Mouse (Mus musculus) kidney, postnatal 25 days (tissue): ENCODE data around the gene Gimap4.

Experiments
- DNase-seq, 2 experiments: peaks; one replicate each; pipeline ENCODE4 v3.0.0; 2021; ENCODE audit warnings: mixed read lengths in 2 of 2

The Gimap4 gene

GRCm38 (mm10) chr6:48684319-48684718 is at the start of gene Gimap4:
Gene Gimap4, plus strand, starts transcription at chr6:48684549.
- no peak for DNase-seq

GRCm38 (mm10) chr6:48635105-48635504 is 49.2 kb upstream of the Gimap4 start:
- DNase-seq, result no peak

DNA sequence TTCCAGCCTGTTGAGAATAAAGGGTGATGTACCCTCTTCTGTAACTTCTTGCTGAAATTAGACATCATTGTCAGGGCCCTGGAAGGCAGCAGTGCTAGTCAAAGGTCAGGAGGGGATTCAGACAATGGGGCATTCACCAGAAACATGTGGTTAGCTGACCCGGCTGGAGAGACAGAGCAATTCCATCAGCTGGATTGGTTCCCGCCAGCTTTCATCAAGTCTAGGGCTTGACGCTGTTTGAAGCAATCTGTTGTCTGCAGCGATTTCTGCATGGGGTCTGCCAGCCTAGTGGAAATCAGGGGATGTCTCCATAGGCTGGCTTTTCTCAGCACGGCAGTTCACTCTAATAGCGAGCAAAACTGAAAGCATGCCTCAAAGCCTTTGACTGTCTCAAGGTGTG is 47.8 kb upstream of the Gimap4 start:
- DNase-seq, result no peak

DNA sequence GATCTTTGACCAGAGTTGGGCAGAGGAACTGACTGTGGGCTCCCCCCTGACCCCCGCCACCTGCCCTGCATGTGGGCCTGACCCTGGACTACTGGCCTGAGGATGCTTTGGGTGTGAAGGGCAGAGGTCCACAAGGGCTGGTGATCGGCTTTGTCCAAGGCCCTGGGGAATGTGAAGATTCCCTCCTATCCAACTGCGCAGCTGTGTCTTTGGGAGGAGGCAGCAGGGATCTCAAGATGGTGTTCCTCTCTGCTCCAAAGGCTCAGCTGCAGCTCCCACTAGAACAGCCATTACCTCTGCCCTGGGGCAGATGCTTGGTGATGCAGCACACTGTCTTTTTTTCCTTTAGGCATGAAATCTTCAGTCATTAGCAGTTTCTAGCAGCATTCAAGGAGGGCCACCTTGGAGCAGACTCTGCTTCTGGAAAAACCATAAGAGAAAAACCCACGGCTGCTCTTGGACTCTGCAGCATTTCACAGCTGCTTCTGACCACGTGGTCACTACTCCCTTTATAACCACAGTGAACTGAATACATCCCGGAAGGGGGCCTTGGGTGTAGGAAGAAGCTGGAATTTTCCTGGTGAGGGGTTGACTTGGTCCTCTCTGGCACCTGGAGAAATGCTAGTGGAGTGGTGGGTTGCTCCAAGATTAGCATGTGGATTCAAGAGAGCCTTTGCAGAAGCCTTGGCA is 46.4 kb upstream of the Gimap4 start:
- DNase-seq, result peak in 1 of 2 experiments; percentile 53

DNA sequence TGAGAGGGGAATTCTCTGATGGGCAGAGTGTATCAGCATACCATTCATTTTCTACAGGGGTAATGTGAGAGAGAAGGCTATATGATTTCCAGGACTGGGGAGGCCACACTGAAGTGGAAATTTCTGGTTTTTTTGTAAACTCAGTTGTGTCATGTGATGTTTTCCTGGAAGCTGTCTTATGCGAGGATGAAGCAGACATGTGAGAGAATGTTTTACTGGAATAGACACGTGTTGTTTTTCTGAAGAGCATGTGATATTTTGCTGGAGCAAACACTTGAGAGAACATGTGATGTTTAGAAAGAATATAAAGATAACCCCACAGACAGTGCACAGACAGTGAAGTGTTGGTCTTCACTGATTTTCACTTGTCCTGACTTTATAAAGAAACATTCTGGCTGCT is 45.8 kb upstream of the Gimap4 start:
- no peak for DNase-seq

DNA sequence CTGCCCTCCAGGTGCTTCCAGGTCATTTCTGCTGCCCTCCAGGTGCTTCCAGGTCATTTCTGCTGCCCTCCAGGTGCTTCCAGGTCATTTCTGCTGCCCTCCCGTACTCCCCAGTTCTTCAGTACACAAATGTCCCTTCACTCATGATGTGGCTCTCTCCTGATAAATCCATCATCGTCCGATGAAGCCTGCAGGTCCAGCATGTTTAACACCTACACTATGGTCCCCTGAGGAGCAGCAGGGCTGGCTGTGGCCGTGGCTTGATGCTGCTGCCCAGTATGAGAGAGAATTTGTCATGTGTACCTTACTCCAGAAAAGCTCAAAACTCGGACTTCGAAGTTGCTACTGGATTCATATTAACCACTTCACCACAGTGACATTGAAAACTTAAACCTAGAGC is 43.0 kb upstream of the Gimap4 start:
- peak in 1 of 2 experiments; percentile 12 for DNase-seq

DNA sequence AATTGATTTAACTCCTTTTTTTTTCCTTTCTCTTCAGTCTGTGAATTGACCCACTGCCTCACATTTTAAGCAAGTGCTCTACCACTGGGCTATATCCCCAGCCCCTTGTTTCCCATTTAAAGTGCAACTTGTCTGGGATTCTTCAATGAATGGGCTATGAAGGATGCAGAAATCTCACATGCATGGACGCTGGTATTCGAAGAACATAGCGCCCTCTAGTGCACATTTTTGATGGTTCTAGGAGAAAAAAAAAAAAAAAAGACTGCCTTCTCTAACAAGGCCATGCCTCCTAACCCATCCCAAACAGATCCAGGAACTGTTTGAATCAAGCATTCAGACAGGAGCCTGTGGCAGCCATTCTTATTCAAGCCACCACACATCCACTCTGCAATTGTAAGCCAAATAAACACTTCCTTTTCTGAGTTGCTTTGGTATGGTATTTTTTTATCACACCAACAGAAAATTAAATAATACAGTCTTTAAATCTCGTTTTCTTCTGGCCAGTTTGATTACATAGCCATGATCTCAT is 41.5 kb upstream of the Gimap4 start:
- peak; percentile 29 to 78 for DNase-seq

DNA sequence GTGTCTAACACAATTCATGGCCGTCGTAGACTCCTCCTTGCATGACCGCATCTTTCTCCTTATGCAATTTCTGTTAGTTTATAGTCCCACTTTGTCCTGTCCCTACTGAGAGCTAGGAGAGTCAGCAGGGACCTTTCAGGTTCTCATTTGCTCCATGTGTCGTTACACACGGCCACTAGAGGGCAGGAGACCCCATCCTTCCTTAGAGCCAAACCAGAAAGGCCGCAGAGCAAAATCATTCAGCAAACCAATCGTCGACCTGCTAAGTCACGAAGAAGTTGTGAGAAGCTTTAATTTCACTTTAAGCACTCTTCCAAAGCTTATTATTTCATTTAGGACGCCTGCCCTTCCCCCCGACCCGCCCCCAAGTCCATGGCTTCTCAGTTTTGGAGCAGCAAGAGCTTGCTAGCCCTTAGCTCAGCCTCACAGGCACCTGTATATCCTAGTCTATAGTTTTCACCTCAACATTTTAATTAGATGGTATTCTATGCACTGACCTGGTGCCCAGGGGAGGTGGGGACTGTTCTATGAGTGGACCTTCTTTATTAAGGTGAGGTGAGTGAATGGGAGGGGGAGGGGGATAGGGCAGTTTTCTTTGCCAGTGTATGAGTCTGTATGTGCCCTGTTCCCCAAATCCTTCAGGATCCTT is 38.6 kb upstream of the Gimap4 start:
- peak; percentile 85 to 90 for DNase-seq

GRCm38 (mm10) chr6:48646309-48646690 is 38.0 kb upstream of the Gimap4 start:
- no peak for DNase-seq

GRCm38 (mm10) chr6:48646995-48647394 is 37.4 kb upstream of the Gimap4 start, which contains the start of gene Gimap8:
Gene Gimap8, plus strand, starts transcription at chr6:48647234.
- peak; percentile 80 to 87 for DNase-seq

- DNase-seq, result no peak
These were observed 36.7 kb upstream of the Gimap4 start for GRCm38 (mm10) chr6:48647611-48648010.

DNA sequence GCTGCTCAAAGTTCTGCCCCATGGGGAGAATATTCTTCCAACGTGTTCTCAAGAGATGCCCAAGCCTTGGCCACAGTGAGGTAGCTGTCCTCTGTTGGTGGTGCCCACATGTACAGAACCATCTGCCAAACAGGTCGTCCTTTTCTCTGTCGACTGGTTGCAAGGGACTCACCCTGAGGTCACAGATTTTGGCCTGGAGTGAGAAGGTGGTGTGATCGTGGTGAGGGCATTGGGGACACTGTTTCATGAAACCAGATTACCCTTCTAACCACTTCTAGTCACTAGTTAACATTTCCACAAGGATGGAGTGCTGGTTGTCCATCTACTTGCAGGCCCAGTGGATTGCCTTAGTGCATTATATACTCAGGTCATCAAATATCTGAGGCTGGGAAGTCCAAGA is 35.6 kb upstream of the Gimap4 start:
- peak in 1 of 2 experiments; percentile 69 for DNase-seq

DNA sequence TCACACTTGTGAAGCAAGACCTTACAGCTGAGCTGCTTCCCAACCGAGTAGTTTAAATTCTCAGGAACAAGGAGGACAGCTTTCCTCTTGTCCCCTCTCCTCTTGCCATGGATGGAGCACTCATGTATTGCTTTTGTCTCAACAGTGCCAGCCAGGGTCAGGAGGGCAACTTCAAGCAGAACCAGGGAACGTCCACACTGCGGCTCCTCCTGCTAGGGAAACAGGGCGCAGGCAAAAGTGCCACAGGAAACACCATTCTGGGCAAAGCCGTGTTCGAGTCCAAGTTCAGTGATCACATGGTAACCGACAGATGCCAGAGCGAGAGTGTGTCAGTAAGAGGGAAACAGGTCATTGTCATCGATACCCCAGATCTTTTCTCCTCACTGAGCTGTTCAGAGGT is 34.3 kb upstream of the Gimap4 start:
- DNase-seq, result no peak

DNA sequence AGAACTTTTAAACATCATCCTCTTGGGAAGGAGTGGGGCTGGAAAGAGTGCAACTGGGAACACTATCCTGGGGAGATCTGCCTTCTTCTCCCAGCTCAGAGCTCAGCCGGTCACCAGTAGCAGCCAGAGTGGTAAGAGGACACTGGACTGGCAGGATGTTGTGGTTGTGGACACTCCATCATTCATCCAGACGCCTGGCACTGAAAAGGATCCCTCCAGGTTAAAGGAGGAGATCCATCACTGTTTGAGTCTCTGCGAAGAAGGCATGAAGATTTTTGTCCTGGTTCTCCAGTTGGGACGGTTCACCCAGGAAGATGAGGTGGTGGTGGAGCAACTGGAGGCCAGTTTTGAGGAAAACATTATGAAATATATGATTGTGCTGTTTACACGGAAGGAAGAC is 25.6 kb upstream of the Gimap4 start:
- no peak for DNase-seq

- DNase-seq, result no peak
These were observed 19.6 kb upstream of the Gimap4 start for GRCm38 (mm10) chr6:48664750-48665149.

DNA sequence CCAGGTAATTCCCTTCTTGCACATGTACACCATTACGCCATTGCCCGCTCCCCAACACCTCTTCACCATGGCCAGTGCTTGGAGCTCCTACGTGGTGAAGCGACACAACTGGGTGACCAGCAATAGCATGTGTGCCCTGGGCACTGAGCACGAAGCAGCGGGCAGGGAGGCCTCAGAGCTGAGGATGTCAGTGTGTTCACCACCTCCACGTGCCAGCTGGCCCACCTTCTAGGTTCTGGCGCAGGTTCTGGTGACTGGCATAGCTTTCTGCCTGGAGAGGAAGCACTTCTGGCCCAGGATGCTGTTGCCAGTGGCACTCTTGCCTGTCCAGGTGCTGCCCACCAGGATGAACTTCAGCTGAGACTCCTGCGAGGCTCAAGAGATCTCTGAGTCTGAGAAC is 18.9 kb upstream of the Gimap4 start:
- no peak for DNase-seq

- peak; percentile 55 to 80 for DNase-seq
These were observed 18.2 kb upstream of the Gimap4 start for GRCm38 (mm10) chr6:48666159-48666586.

DNA sequence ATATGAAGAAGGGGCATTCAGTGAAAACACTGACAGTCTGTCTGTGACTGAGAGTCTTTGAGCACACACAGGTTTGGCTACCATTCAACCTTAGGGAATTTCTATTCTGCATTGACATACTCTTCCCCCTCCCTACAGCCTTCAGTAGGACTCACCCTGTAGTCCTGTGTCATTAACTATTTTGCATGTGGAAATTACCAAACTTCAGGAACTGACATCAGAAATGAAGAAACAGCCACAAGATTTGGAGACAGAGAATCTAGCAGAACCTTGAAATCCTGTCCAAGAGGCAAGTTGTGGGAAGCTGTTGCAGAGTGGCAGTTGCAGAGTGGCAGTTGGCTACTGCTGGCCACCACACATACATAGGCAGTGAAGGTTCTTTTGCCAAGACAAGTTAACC is 16.3 kb upstream of the Gimap4 start:
- DNase-seq, result no peak

DNA sequence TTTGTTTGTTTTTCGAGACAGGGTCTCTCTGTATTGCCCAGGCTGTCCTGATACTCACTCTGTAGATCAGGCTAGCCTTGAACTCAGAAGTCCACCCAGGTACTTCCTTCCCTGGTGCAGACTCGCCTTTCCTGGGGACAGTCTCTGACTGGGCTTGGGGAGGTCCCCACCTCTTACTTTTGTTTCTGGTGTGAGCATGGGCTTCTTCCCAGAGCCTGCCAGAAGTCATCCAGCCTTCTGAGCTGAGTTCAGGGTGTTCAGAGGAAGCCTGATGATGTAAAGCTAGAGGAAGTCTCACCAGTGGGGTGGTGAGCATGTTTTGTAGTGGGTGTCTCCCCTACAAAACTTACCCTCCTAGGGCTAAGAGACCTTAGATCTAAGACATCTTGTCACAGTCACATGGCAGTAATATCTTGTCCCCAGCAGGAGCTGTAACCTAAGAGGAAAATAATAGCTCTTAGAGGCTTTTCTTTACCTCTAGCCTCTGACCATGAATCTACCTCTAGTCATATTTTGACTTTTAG is 14.8 kb upstream of the Gimap4 start:
- DNase-seq, result no peak

DNA sequence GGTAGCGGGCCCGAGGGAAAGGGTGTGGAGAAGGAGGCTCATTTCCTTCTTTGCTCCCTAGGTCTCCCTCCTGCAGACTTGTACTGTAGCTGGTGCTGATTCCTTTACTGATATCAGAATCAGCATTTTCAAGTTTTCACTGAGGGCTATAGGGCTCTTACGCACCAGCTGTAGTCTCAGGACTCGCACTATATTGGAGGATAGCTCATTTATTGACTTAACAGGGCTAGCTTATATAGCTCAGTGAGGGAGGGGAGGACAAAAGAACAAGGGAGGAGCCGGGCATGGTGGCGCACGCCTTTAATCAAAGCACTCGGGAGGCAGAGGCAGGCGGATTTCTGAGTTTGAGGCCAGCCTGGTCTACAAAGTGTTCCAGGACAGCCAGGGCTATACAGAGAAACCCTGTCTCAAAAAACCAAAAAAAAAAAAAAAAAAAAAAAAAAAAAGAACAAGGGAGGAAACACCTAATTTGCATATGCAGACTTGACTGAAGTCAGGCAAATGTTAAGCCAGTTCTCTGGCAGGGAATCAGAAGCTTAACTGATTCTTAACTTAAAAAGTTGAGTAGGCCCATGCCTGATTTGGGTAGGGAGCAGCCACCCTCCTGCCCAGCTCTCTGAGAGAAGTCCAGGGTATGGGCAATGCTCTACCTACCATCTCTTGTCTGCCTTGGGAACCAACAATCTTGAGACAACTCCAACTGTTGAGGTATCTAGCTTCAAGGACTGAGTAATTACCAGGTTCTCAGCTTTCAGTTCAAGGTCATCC is 9.9 kb upstream of the Gimap4 start:
- DNase-seq, result no peak

GRCm38 (mm10) chr6:48675400-48675930 is 8.9 kb upstream of the Gimap4 start:
- DNase-seq, result no peak

- DNase-seq, result peak; percentile 76 to 90
These were observed 8.2 kb upstream of the Gimap4 start, which contains the start of gene Gimap9 for GRCm38 (mm10) chr6:48675931-48676859. Gene Gimap9, plus strand, starts transcription at chr6:48676129.
